Mouse (Mus musculus) heart, postnatal 0 days (tissue): ENCODE results near the gene Krtap19-2. TPM values are rescaled to one million over a fixed set of nuclear protein-coding genes. Genes with fewer than 3 reads are reported as not detected.

Experiments
- ATAC-seq: fragments of 200-750 bp; cut with Nextera tagmentation; 2 replicates; pipeline ENCODE4 v1.8.0; 2017; ENCODE audit warnings: low read depth, moderate number of reproducible peaks, moderate library complexity; ENCODE audit not compliant: insufficient read depth
- DNase-seq: peaks from one replicate; pipeline ENCODE4 v3.0.0-alpha.2; 2016; ENCODE audit warnings: low spot score
- H3K27ac ChIP-seq: fragments of 300-500 bp; sonication (generic); 2 replicates; pipeline ENCODE4 v1.5.1; 2014; ENCODE audit warnings: low read depth, mild to moderate bottlenecking
- H3K27me3 ChIP-seq: fragments of 300-500 bp; sonication (generic); 2 replicates; pipeline ENCODE4 v1.6.1; 2014; ENCODE audit warnings: low read length, mixed read lengths; ENCODE audit not compliant: control insufficient read depth, insufficient read depth
- H3K36me3 ChIP-seq: fragments of 300-500 bp; sonication (generic); replicated peaks from 2 replicates; pipeline ENCODE4 v1.6.1; 2014; ENCODE audit warnings: low read length, mixed read lengths; ENCODE audit not compliant: control insufficient read depth, insufficient read depth
- H3K4me1 ChIP-seq: fragments of 300-500 bp; sonication (generic); 2 replicates; pipeline ENCODE4 v1.6.1; 2014; ENCODE audit warnings: antibody characterized with exemption; ENCODE audit not compliant: control insufficient read depth, insufficient read depth
- H3K4me2 ChIP-seq: fragments of 300-500 bp; sonication (generic); 2 replicates; pipeline ENCODE4 v1.6.1; 2014; ENCODE audit warnings: low read depth, mild to moderate bottlenecking, low read length, moderate library complexity
- H3K4me3 ChIP-seq: fragments of 300-500 bp; sonication (generic); 2 replicates; pipeline ENCODE4 v1.5.1; 2014; ENCODE audit warnings: low read depth, low read length
- H3K9ac ChIP-seq: fragments of 300-500 bp; sonication (generic); replicated peaks from 2 replicates; pipeline ENCODE4 v1.6.1; 2014; ENCODE audit warnings: low read depth, low read length, mixed read lengths
- H3K9me3 ChIP-seq: fragments of 300-500 bp; sonication (generic); replicated peaks from 2 replicates; pipeline ENCODE4 v1.6.1; 2016; ENCODE audit warnings: low read length; ENCODE audit not compliant: control insufficient read depth
- CTCF ChIP-seq: IDR thresholded peaks from 2 replicates; pipeline ENCODE4 v1.5.1; 2016; ENCODE audit warnings: antibody characterized with exemption, control low read depth, low read depth
- EP300 ChIP-seq: IDR thresholded peaks from 2 replicates; pipeline ENCODE4 v1.6.1; 2016; ENCODE audit warnings: antibody characterized with exemption, low read depth
- WGBS: fragments of 180-500 bp; shearing (Covaris S2); extraction: QIAGEN DNeasy Blood & Tissue Kit; methylation state at CpG from one replicate; pipeline ENCODE4 v1.1.7; 2014; 5-methylcytosine and 5-hydroxymethylcytosine counted together
- polyA plus RNA-seq: library from polyadenylated mRNA; unstranded; fragments of >200 nt; fragmentation: Nextera tagmentation; extraction: Ambion mirVana; gene quantifications from 2 replicates; pipeline ENCODE4 v1.2.1, GENCODE M21; 2015
- total RNA-seq: library from RNA; depleted of rRNA; stranded (reverse); fragments of >200 nt; gene quantifications from 2 replicates; pipeline ENCODE4 v1.2.3, GENCODE M21; 2014; ENCODE audit warnings: low replicate concordance; rRNA removed

Krtap19-2 gene
- total RNA-seq (not detected in 2 replicates), polyA plus RNA-seq (not detected in 2 replicates)

DNA sequence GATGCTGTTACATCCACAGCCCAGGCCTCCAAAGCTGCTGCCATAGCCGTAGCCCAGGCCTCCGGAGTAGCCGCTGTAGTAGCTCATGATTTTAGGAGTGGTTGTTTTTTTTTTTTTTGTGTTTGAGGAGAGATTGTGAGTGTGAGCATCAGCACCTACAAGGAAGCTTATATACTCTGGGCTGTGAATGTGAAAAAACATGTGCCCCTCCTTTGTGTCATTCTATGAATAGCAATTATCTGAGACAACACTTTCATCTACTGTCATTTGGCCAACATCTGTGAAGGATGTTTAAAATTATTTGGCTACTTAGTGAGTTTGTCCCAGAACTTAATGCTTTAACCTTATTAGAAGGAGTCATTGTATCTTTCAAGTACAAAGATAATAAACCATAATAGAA is at the start of gene Krtap19-2:
Gene Krtap19-2 (minus strand): TSS at position 101 of the 400 bp plus-strand sequence.
- no peak within 1 kb of the TSS for H3K9ac ChIP-seq
- no peak for TF ChIP-seq EP300
- no peak for TF ChIP-seq CTCF
- H3K27ac ChIP-seq, result no peak within 1 kb of the TSS
- no peak for ATAC-seq
- no peak within 1 kb of the TSS for H3K4me2 ChIP-seq
- no peaks in the 10 kb centered on the region for H3K36me3 ChIP-seq
- WGBS, result 90% methylated on average over 3 of the region's 3 CpGs
- no peaks in the 10 kb centered on the region for H3K27me3 ChIP-seq
- H3K4me3 ChIP-seq, result no peak within 1 kb of the TSS
- H3K4me1 ChIP-seq, result no peaks in the 10 kb centered on the region
- no peaks in the 10 kb centered on the region for H3K9me3 ChIP-seq
- DNase-seq, result no peak

DNA sequence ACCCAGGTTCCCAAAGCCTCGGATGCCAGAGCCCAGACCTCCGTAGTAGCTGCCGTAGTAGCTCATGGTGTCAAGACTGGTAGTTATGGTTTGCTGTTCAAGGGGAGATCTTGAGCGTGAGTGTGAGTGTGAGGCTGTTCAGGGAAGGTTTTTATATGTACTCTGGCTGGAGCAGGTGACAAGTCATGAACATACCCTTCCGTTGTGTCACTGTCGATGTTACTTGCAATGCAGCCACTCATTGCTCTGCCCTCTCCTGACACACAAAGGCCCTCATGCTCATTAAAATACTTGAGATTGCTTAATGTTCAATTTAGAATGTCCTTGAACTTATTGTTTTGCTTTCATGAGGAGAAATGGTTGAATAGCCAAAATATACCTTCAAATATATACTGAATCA is 22.3 kb upstream of the Krtap19-2 start, which contains the start of gene Krtap19-5:
Gene Krtap19-5 (minus strand): TSS at position 101 of the 400 bp plus-strand sequence.
- Histone ChIP-seq H3K9ac (no peak within 1 kb of the TSS), H3K9me3 (no peaks in the 10 kb centered on the region), H3K27ac (no peak within 1 kb of the TSS), H3K27me3 (no peaks in the 10 kb centered on the region), H3K4me2 (no peak within 1 kb of the TSS), H3K36me3 (no peaks in the 10 kb centered on the region), H3K4me3 (no peak within 1 kb of the TSS), H3K4me1 (no peaks in the 10 kb centered on the region)
- DNase-seq, result no peak
- ATAC-seq, result no peak
- TF ChIP-seq EP300 (no peak), CTCF (no peak)
- 83% methylated on average over 6 of the region's 6 CpGs for WGBS

GRCm38 (mm10) chr16:88886870-88887269 is 12.8 kb upstream of the Krtap19-2 start:
- Histone ChIP-seq H3K4me1 (no peaks in the 10 kb centered on the region), H3K9ac (no peak overlapping the region), H3K9me3 (no peaks in the 10 kb centered on the region), H3K4me2 (no peak overlapping the region), H3K27ac (no peak overlapping the region), H3K4me3 (no peak overlapping the region), H3K27me3 (no peaks in the 10 kb centered on the region), H3K36me3 (no peaks in the 10 kb centered on the region)
- no peak for ATAC-seq
- no peak for TF ChIP-seq CTCF
- TF ChIP-seq EP300, result no peak
- WGBS, result 68% methylated on average over 6 of the region's 6 CpGs
- no peak for DNase-seq

DNA sequence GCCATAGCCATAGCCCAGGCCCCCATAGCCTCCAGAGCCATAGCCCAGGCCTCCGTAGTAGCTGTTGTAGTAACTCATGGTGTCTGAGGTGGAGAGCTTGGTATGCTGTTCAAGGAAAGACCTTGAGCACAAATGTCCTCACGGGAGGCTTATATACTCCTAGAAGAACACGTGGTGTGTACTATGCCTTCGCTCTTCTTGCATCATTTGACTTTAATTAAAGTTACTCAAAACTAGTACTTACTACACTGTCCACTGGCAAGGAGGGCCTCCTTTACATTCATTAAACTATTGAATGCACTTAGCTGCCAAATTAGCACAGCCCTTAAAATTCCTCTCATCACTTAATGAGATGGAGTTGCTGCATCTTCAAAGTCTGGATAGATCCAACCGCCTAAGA is 10.9 kb upstream of the Krtap19-2 start, which contains the start of gene Krtap19-4:
Gene Krtap19-4 (minus strand): TSS at position 101 of the 400 bp plus-strand sequence.
- H3K27me3 ChIP-seq, result no peaks in the 10 kb centered on the region
- H3K4me3 ChIP-seq, result no peak within 1 kb of the TSS
- H3K4me2 ChIP-seq, result no peak within 1 kb of the TSS
- no peak for ATAC-seq
- WGBS, result 75% methylated on average over 5 of the region's 5 CpGs
- H3K36me3 ChIP-seq, result no peaks in the 10 kb centered on the region
- no peak for TF ChIP-seq EP300
- no peak for TF ChIP-seq CTCF
- no peak for DNase-seq
- no peaks in the 10 kb centered on the region for H3K4me1 ChIP-seq
- H3K9me3 ChIP-seq, result no peaks in the 10 kb centered on the region
- no peak within 1 kb of the TSS for H3K9ac ChIP-seq
- H3K27ac ChIP-seq, result no peak within 1 kb of the TSS

DNA sequence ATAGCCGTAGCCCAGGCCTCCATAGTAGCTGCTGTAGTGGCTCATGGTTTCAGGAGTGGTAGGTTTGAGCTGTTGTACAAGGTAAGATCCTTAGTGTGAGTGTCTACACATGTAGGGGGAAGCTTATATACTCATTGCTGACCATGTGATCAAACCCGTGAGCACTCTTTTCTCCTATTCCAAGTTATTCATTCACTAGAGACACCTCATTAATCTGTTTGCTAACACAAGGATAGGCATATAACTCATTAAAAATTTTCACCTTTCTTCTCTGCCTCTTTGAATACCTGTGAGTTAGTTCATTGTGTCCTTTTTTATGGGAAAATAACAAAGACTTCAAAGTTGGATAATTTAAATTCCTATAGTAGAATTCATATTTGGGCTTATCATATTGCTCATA is 3.9 kb upstream of the Krtap19-2 start, which contains the start of gene Krtap19-3:
Gene Krtap19-3 (minus strand): TSS at position 101 of the 400 bp plus-strand sequence.
- no peak for TF ChIP-seq CTCF
- no peak for TF ChIP-seq EP300
- H3K27ac ChIP-seq, result no peak within 1 kb of the TSS
- no peak for ATAC-seq
- no peaks in the 10 kb centered on the region for H3K27me3 ChIP-seq
- no peak within 1 kb of the TSS for H3K9ac ChIP-seq
- H3K9me3 ChIP-seq, result no peaks in the 10 kb centered on the region
- H3K4me2 ChIP-seq, result no peak within 1 kb of the TSS
- 74% methylated on average over 2 of the region's 2 CpGs for WGBS
- H3K4me1 ChIP-seq, result no peaks in the 10 kb centered on the region
- no peaks in the 10 kb centered on the region for H3K36me3 ChIP-seq
- no peak for DNase-seq
- H3K4me3 ChIP-seq, result no peak within 1 kb of the TSS

DNA sequence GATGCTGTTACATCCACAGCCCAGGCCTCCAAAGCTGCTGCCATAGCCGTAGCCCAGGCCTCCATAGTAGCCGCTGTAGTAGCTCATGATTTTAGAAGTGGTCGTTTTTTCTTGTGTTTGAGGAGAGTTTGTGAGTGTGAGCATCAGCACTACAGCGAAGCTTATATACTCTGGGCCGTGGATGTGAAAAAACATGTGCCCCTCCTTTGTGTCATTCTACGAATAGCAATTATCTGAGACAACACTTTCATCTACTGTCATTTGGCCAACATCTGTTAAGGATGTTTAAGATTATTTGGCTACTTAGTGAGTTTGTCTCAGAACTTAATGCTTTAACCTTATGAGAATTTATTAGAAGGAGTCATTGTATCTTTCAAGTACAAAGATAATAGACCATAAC is 4.8 kb downstream of the Krtap19-2 start, which contains the start of gene Krtap19-1:
Gene Krtap19-1 (minus strand): TSS at position 101 of the 400 bp plus-strand sequence.
- H3K27me3 ChIP-seq, result no peaks in the 10 kb centered on the region
- no peak within 1 kb of the TSS for H3K4me2 ChIP-seq
- no peaks in the 10 kb centered on the region for H3K9me3 ChIP-seq
- TF ChIP-seq EP300 (no peak), CTCF (no peak)
- no peak within 1 kb of the TSS for H3K27ac ChIP-seq
- 78% methylated on average over 6 of the region's 6 CpGs for WGBS
- no peaks in the 10 kb centered on the region for H3K4me1 ChIP-seq
- no peaks in the 10 kb centered on the region for H3K36me3 ChIP-seq
- H3K4me3 ChIP-seq, result no peak within 1 kb of the TSS
- DNase-seq (no peak), ATAC-seq (no peak)
- no peak within 1 kb of the TSS for H3K9ac ChIP-seq
